Mouse (Mus musculus) forebrain, embryonic 11.5 days (tissue): Measurements from ENCODE around the gene Ly6g6c. TPM values are rescaled to one million over a fixed set of nuclear protein-coding genes. Genes with fewer than 3 reads are reported as not detected.

ENCODE experiments used
- ATAC-seq: fragments of 200-750 bp; cut with Nextera tagmentation; replicated peaks from 2 replicates; pipeline ENCODE4 v1.8.0; 2017; ENCODE audit warnings: moderate TSS enrichment; ENCODE audit not compliant: low FRiP score
- DNase-seq: peaks from one replicate; pipeline ENCODE4 v3.0.0-alpha.2; 2017; ENCODE audit warnings: low spot score
- H3K27ac ChIP-seq: fragments of 300-500 bp; sonication (generic); 2 replicates; pipeline ENCODE4 v1.5.1; 2014; ENCODE audit warnings: low read depth, low read length
- H3K27me3 ChIP-seq: fragments of 300-500 bp; sonication (generic); 2 replicates; pipeline ENCODE4 v1.6.1; 2014; ENCODE audit warnings: mild to moderate bottlenecking, low read length, mixed read lengths; ENCODE audit not compliant: control insufficient read depth, insufficient read depth
- H3K36me3 ChIP-seq: fragments of 300-500 bp; sonication (generic); 2 replicates; pipeline ENCODE4 v1.6.1; 2014; ENCODE audit warnings: mild to moderate bottlenecking, low read length, moderate library complexity, mixed read lengths; ENCODE audit not compliant: control insufficient read depth, insufficient read depth
- H3K4me1 ChIP-seq: fragments of 300-500 bp; sonication (generic); replicated peaks from 2 replicates; pipeline ENCODE4 v1.6.1; 2014; ENCODE audit warnings: low read length, mixed read lengths; ENCODE audit not compliant: control insufficient read depth, insufficient read depth
- H3K4me2 ChIP-seq: fragments of 300-500 bp; sonication (generic); 2 replicates; pipeline ENCODE4 v1.6.1; 2014; ENCODE audit warnings: low read depth, mild to moderate bottlenecking, low read length, moderate library complexity, mixed read lengths; ENCODE audit not compliant: severe bottlenecking
- H3K4me3 ChIP-seq: fragments of 300-500 bp; sonication (generic); 2 replicates; pipeline ENCODE4 v1.5.1; 2014; ENCODE audit warnings: low read depth, low read length
- H3K9ac ChIP-seq: fragments of 300-500 bp; sonication (generic); 2 replicates; pipeline ENCODE4 v1.6.1; 2014; ENCODE audit warnings: low read length
- H3K9me3 ChIP-seq: fragments of 300-500 bp; sonication (generic); 2 replicates; pipeline ENCODE4 v1.6.1; 2016; ENCODE audit warnings: low read length, mixed read lengths; ENCODE audit not compliant: control insufficient read depth
- WGBS: fragments of 180-500 bp; shearing (Covaris S2); extraction: QIAGEN DNeasy Blood & Tissue Kit; methylation state at CpG from one replicate; pipeline ENCODE4 v1.1.7; 2014; 5-methylcytosine and 5-hydroxymethylcytosine counted together
- polyA plus RNA-seq: library from polyadenylated mRNA; unstranded; fragments of >200 nt; fragmentation: Nextera tagmentation; extraction: Ambion mirVana; gene quantifications from 2 replicates; pipeline ENCODE4 v1.2.1, GENCODE M21; 2014

Gene Ly6g6c
- polyA plus RNA-seq, 1 experiment from 2014 or later, result 0.20 TPM

GRCm38 (mm10) chr17:35058911-35059892, 6.0 kb upstream of the Ly6g6c start, which contains the start of gene Ddah2:
Gene Ddah2 (plus strand): TSS chr17:35059035.
- under 1% methylated on average over 56 of the region's 57 CpGs for WGBS
- Histone ChIP-seq H3K9ac (peak within 1 kb of the TSS; percentile 72), H3K27ac (peak within 1 kb of the TSS; percentile 74), H3K9me3 (no peaks in the 10 kb centered on the region; the same call in 1 of the 2 replicates), H3K36me3 (peaks cover 15% of the 10 kb centered on the region; the same call in 1 of the 2 replicates), H3K4me1 (peaks cover 12% of the 10 kb centered on the region), H3K27me3 (peaks cover 3% of the 10 kb centered on the region; the same call in 1 of the 2 replicates), H3K4me2 (peak within 1 kb of the TSS; percentile 73), H3K4me3 (peak within 1 kb of the TSS; percentile 64)
- ATAC-seq (peak; percentile 91), DNase-seq (peak; percentile 97)

- H3K9ac ChIP-seq, result peak overlapping the region; percentile 72
- H3K27ac ChIP-seq, result no peak overlapping the region
- H3K4me2 ChIP-seq, result peak overlapping the region; percentile 73
- peak overlapping the region; percentile 64 for H3K4me3 ChIP-seq
- H3K4me1 ChIP-seq, result peaks cover 17% of the 10 kb centered on the region
- no peak for DNase-seq
- 31% methylated on average over 14 of the region's 14 CpGs for WGBS
- no peaks in the 10 kb centered on the region for H3K9me3 ChIP-seq
- no peak for ATAC-seq
- H3K36me3 ChIP-seq, result peaks cover 13% of the 10 kb centered on the region; the same call in 1 of the 2 replicates
- peaks cover 3% of the 10 kb centered on the region; the same call in 1 of the 2 replicates for H3K27me3 ChIP-seq
Observed at GRCm38 (mm10) chr17:35060071-35060470, 5.1 kb upstream of the Ly6g6c start.

GRCm38 (mm10) chr17:35060737-35061297, 4.4 kb upstream of the Ly6g6c start:
- H3K9me3 ChIP-seq, result no peaks in the 10 kb centered on the region
- peak overlapping the region; percentile 64 for H3K4me3 ChIP-seq
- no peak overlapping the region for H3K27ac ChIP-seq
- peaks cover 11% of the 10 kb centered on the region; the same call in 1 of the 2 replicates for H3K36me3 ChIP-seq
- DNase-seq (no peak), ATAC-seq (no peak)
- H3K4me2 ChIP-seq, result peak overlapping the region; percentile 73; the same call in 1 of the 2 replicates
- peak overlapping the region; percentile 72; the same call in 1 of the 2 replicates for H3K9ac ChIP-seq
- peaks cover 17% of the 10 kb centered on the region for H3K4me1 ChIP-seq
- 63% methylated on average over 22 of the region's 22 CpGs for WGBS
- H3K27me3 ChIP-seq, result peaks cover 6% of the 10 kb centered on the region; the same call in 1 of the 2 replicates

GRCm38 (mm10) chr17:35061299-35061698, 3.9 kb upstream of the Ly6g6c start:
- Histone ChIP-seq H3K4me2 (no peak overlapping the region), H3K9me3 (no peaks in the 10 kb centered on the region), H3K4me1 (peaks cover 17% of the 10 kb centered on the region), H3K27me3 (peaks cover 10% of the 10 kb centered on the region), H3K27ac (no peak overlapping the region), H3K4me3 (no peak overlapping the region), H3K36me3 (peaks cover 8% of the 10 kb centered on the region; the same call in 1 of the 2 replicates), H3K9ac (no peak overlapping the region)
- ATAC-seq, result no peak
- DNase-seq, result peak; percentile 45
- 88% methylated on average over 8 of the region's 8 CpGs for WGBS

- ATAC-seq, result no peak
- no peak overlapping the region for H3K27ac ChIP-seq
- H3K36me3 ChIP-seq, result peaks cover 7% of the 10 kb centered on the region; the same call in 1 of the 2 replicates
- H3K27me3 ChIP-seq, result peaks cover 14% of the 10 kb centered on the region
- H3K4me1 ChIP-seq, result peaks cover 17% of the 10 kb centered on the region
- no peak overlapping the region for H3K4me3 ChIP-seq
- no peak for DNase-seq
- H3K9me3 ChIP-seq, result no peaks in the 10 kb centered on the region
- H3K4me2 ChIP-seq, result no peak overlapping the region
- H3K9ac ChIP-seq, result no peak overlapping the region
- 93% methylated on average over 3 of the region's 3 CpGs for WGBS
Observed at GRCm38 (mm10) chr17:35063466-35063865, 1.7 kb upstream of the Ly6g6c start.

GRCm38 (mm10) chr17:35064378-35064877, 760 bp upstream of the Ly6g6c start:
- no peak for DNase-seq
- Histone ChIP-seq H3K4me2 (peak overlapping the region; percentile 37; the same call in 1 of the 2 replicates), H3K4me1 (peaks cover 14% of the 10 kb centered on the region), H3K27ac (no peak overlapping the region), H3K36me3 (peaks cover 7% of the 10 kb centered on the region; the same call in 1 of the 2 replicates), H3K9me3 (no peaks in the 10 kb centered on the region), H3K9ac (no peak overlapping the region), H3K4me3 (no peak overlapping the region), H3K27me3 (peaks cover 14% of the 10 kb centered on the region)
- 34% methylated on average over 10 of the region's 10 CpGs for WGBS
- no peak for ATAC-seq

GRCm38 (mm10) chr17:35066084-35066483, 896 bp downstream of the Ly6g6c start, which contains the start of gene Mpig6b:
Gene Mpig6b (minus strand): TSS chr17:35066184.
- Histone ChIP-seq H3K27ac (no peak within 1 kb of the TSS), H3K9me3 (no peaks in the 10 kb centered on the region), H3K4me3 (peak within 1 kb of the TSS; percentile 6), H3K4me2 (peak within 1 kb of the TSS; percentile 37), H3K27me3 (peaks cover 14% of the 10 kb centered on the region), H3K9ac (peak within 1 kb of the TSS; percentile 48), H3K4me1 (peaks cover 6% of the 10 kb centered on the region; the same call in 1 of the 2 replicates), H3K36me3 (peaks cover 6% of the 10 kb centered on the region; the same call in 1 of the 2 replicates)
- no peak for DNase-seq
- no peak for ATAC-seq
- WGBS, result 44% methylated on average over 10 of the region's 10 CpGs
